Mouse (Mus musculus): ENCODE measurements around the gene Neb. TPM values are rescaled to one million over a fixed set of nuclear protein-coding genes. Genes with fewer than 3 reads are reported as not detected.

Gene Neb
- total and polyA plus RNA-seq, 3 experiments: 0.12 to 0.70 TPM; not detected in 1

DNA sequence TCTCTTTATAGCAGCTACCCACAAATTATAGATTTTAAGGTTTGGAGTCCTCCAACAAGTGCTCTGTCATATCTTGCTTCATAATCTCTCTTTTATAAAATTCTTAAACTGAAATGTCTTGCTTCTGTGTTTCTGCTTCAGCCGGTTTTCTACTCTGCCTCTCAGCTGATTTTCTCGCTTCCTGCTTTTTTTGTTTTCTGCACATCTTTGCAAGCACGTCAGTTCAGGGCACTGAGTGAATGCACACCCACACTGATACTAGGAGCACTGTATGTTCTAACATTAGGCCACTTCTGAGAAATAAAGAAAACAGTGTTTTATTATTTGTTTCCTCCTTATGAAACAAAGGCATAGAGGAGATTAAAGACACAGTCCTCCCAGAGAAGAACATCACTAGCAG lies 73.7 kb downstream of the Neb start:
- Histone ChIP-seq H3K27me3 (ENCODE audit: control insufficient read depth in 1 of 2, insufficient read depth in 2 of 2, low read length in 2 of 2) (no peaks in the 10 kb centered on the region), H3K9me3 (replicated peaks; ENCODE audit: insufficient read depth, low read length) (no peaks in the 10 kb centered on the region), H3K4me1 (ENCODE audit: control insufficient read depth in 1 of 2, insufficient read depth in 2 of 2, low read length in 2 of 2) (no peaks in the 10 kb centered on the region), H3K4me3 (ENCODE audit: control insufficient read depth in 1 of 2, insufficient read depth in 1 of 2, low read depth in 2 of 2, low read length in 2 of 2) (no peak overlapping the region), H3K79me2 (ENCODE audit: control insufficient read depth, insufficient read depth, low read length, poor library complexity) (no peaks in the 10 kb centered on the region), H3K9ac (ENCODE audit: control insufficient read depth, low read depth, low read length, poor library complexity, severe bottlenecking) (no peak overlapping the region), H3K27ac (ENCODE audit: control insufficient read depth, low read depth, low read length) (no peak overlapping the region), H3K36me3 (ENCODE audit: control insufficient read depth in 1 of 2, insufficient read depth in 2 of 2, low read length in 2 of 2) (no peaks in the 10 kb centered on the region)
- DNase-seq (ENCODE audit: low read depth, low spot score): no peak
- TF ChIP-seq TBP (IDR thresholded peaks at IDR 0.05; ENCODE audit: low read depth, low read length) (no peak), MYC (IDR thresholded peaks at IDR 0.05; ENCODE audit: low read depth, low read length) (no peak), JUND (IDR thresholded peaks at IDR 0.05; ENCODE audit: low read depth, low read length) (no peak), MXI1 (IDR thresholded peaks at IDR 0.05; ENCODE audit: low read depth, low read length) (no peak), ZMIZ1 (IDR thresholded peaks at IDR 0.05; ENCODE audit: low read depth, low read length) (no peak)

DNA sequence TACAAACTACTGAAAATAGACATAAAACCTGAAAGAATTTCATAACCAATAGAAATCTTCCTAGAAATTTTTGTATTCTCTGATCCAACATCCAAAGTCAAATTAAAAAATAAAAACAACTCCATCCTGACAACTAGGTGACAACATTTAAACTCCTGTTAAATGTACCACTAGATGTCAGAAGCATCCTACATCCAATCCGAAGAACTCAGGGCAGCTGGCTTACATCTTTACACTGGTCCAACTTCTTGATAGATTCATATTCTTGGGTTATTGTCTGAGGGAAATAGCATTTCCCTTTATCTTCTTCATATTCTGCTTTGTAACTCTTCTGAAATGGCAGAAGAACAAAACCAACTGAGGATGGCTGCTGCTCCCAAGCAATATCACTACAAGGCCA lies 74.9 kb downstream of the Neb start:
- Histone ChIP-seq H3K9ac (ENCODE audit: control insufficient read depth, low read depth, low read length, poor library complexity, severe bottlenecking) (no peak overlapping the region), H3K9me3 (replicated peaks; ENCODE audit: insufficient read depth, low read length) (no peaks in the 10 kb centered on the region), H3K79me2 (ENCODE audit: control insufficient read depth, insufficient read depth, low read length, poor library complexity) (no peaks in the 10 kb centered on the region), H3K4me3 (ENCODE audit: control insufficient read depth in 1 of 2, insufficient read depth in 1 of 2, low read depth in 2 of 2, low read length in 2 of 2) (no peak overlapping the region), H3K27me3 (ENCODE audit: control insufficient read depth in 1 of 2, insufficient read depth in 2 of 2, low read length in 2 of 2) (no peaks in the 10 kb centered on the region), H3K27ac (ENCODE audit: control insufficient read depth, low read depth, low read length) (no peak overlapping the region), H3K36me3 (ENCODE audit: control insufficient read depth in 1 of 2, insufficient read depth in 2 of 2, low read length in 2 of 2) (no peaks in the 10 kb centered on the region), H3K4me1 (ENCODE audit: control insufficient read depth in 1 of 2, insufficient read depth in 2 of 2, low read length in 2 of 2) (no peaks in the 10 kb centered on the region)
- TF ChIP-seq CTCF (IDR thresholded peaks at IDR 0.05 in 2 of 3, conservative IDR thresholded peaks at IDR 0.05 in 1 of 3; ENCODE audit: control insufficient read depth in 1 of 3, insufficient read depth in 1 of 3, low read depth in 2 of 3, low read length in 3 of 3, poor library complexity in 1 of 3, severe bottlenecking in 1 of 3) (peak in 1 of 3 experiments; percentile 31; a peak in 2 of 6 replicates), USF2 (IDR thresholded peaks at IDR 0.05; ENCODE audit: borderline replicate concordance in 1 of 2, insufficient read depth in 1 of 2, low read depth in 1 of 2, low read length in 2 of 2) (no peak), TBP (IDR thresholded peaks at IDR 0.05; ENCODE audit: low read depth, low read length) (no peak), ZC3H11A (IDR thresholded peaks at IDR 0.05; ENCODE audit: low read depth, low read length) (peak; percentile 35; the same call in 1 of the 2 replicates), RAD21 (IDR thresholded peaks at IDR 0.05; ENCODE audit: low read depth, low read length) (peak; percentile 40), SMC3 (IDR thresholded peaks at IDR 0.05; ENCODE audit: low read depth, low read length) (peak; percentile 47), MXI1 (IDR thresholded peaks at IDR 0.05; ENCODE audit: low read depth, low read length) (no peak)
- no peak for DNase-seq (ENCODE audit: low read depth, low spot score)

DNA sequence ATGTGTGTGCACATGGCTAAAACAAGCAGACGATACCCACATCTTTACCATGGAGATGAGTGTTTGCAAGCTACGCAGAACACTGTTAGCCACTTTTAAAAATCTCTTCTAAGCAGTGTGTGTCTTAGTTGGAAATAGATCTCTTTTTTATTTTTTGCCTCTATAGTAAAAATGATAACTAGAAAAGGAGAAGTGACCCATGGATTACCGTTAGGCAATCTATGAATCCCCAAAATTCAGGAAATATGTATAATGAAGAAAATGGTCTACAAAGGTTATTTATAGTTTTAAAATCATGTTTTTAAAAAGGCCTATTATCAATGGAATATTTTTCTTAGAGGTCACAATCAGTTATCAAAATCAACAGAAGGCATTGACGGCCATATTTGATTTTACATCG lies 80.3 kb downstream of the Neb start:
- TF ChIP-seq EP300 (IDR thresholded peaks at IDR 0.05; ENCODE audit: low read depth in 1 of 2, low read length in 2 of 2) (no peak), NRF1 (IDR thresholded peaks at IDR 0.05; ENCODE audit: insufficient read depth, low read depth, low read length, poor library complexity, severe bottlenecking) (no peak), ZNF384 (IDR thresholded peaks at IDR 0.05; ENCODE audit: low read depth, low read length) (no peak), KAT2A (conservative IDR thresholded peaks at IDR 0.05; ENCODE audit: low read depth, low read length) (no peak), ZKSCAN1 (IDR thresholded peaks at IDR 0.05; ENCODE audit: low read depth, low read length) (no peak)

More for the DNA sequence above, 80.3 kb downstream of the Neb start:
- Histone ChIP-seq H3K27me3 (ENCODE audit: control insufficient read depth in 1 of 2, insufficient read depth in 2 of 2, low read length in 2 of 2) (no peaks in the 10 kb centered on the region), H3K36me3 (ENCODE audit: control insufficient read depth in 1 of 2, insufficient read depth in 2 of 2, low read length in 2 of 2) (no peaks in the 10 kb centered on the region), H3K9ac (ENCODE audit: control insufficient read depth, low read depth, low read length, poor library complexity, severe bottlenecking) (no peak overlapping the region), H3K9me3 (replicated peaks; ENCODE audit: insufficient read depth, low read length) (no peaks in the 10 kb centered on the region), H3K79me2 (ENCODE audit: control insufficient read depth, insufficient read depth, low read length, poor library complexity) (no peaks in the 10 kb centered on the region), H3K4me3 (ENCODE audit: control insufficient read depth in 1 of 2, insufficient read depth in 1 of 2, low read depth in 2 of 2, low read length in 2 of 2) (no peak overlapping the region), H3K4me1 (ENCODE audit: control insufficient read depth in 1 of 2, insufficient read depth in 2 of 2, low read length in 2 of 2) (no peaks in the 10 kb centered on the region), H3K27ac (ENCODE audit: control insufficient read depth, low read depth, low read length) (no peak overlapping the region)
- DNase-seq (ENCODE audit: low read depth, low spot score): no peak

All from MEL (cell line).